Mouse (Mus musculus) left cerebral cortex, adult 2 months (tissue): ENCODE data around the gene Psenen. TPM values are rescaled to one million over a fixed set of nuclear protein-coding genes. Genes with fewer than 3 reads are reported as not detected.

Experiments used
- DNase-seq, 2 experiments: peaks; one replicate each; pipeline ENCODE4 v3.0.0; 2021 to 2022; ENCODE audit warnings: low spot score in 2 of 2, mixed read lengths in 1 of 2; ENCODE audit errors: extremely low spot score in 1 of 2
- H3K27ac ChIP-seq: fragments of 200-600 bp; 2 replicates; pipeline ENCODE4 v1.8.1; 2022
- H3K4me3 ChIP-seq: fragments of 200-600 bp; 2 replicates; pipeline ENCODE4 v1.8.1; 2022
- CTCF ChIP-seq: fragments of 200-600 bp; IDR thresholded peaks from 2 replicates; pipeline ENCODE4 v1.8.1; 2022; ENCODE audit warnings: antibody characterized with exemption, mild to moderate bottlenecking, moderate library complexity
- intact Hi-C: fragments of 180-260 bp; cut with DNase I; formaldehyde crosslinking; loops from one replicate; pipeline ENCODE4 v1.15.1; 2025
- long read RNA-seq, 2 experiments: library from polyadenylated mRNA; stranded (forward); transcript quantifications; one replicate each; pipeline ENCODE4 v2.0.0; 2021; ENCODE audit warnings: borderline mapping rate in 2 of 2
- total RNA-seq, 2 experiments: library from RNA; stranded (reverse); gene quantifications; 2 replicates each; pipeline ENCODE4 v1.2.3; 2021

Gene Psenen
- total RNA-seq: 10 to 100 TPM; 84.9 to 93.8 TPM
- long read RNA-seq, experiment 1, transcript Psenen-201 (4 exons, 708 nt): major isoform, 24 of 31 reads
- long read RNA-seq, experiment 1, partial matches to known transcripts: 0 of 31 reads
- long read RNA-seq, experiment 1, other reads (novel, unspliced or antisense): 3 of 31 reads
- long read RNA-seq, experiment 2, transcript Psenen-201 (4 exons, 708 nt): major isoform, 18 of 22 reads
- long read RNA-seq, experiment 2, partial matches to known transcripts: 0 of 22 reads
- long read RNA-seq, experiment 2, other reads (novel, unspliced or antisense): 1 of 22 reads

DNA sequence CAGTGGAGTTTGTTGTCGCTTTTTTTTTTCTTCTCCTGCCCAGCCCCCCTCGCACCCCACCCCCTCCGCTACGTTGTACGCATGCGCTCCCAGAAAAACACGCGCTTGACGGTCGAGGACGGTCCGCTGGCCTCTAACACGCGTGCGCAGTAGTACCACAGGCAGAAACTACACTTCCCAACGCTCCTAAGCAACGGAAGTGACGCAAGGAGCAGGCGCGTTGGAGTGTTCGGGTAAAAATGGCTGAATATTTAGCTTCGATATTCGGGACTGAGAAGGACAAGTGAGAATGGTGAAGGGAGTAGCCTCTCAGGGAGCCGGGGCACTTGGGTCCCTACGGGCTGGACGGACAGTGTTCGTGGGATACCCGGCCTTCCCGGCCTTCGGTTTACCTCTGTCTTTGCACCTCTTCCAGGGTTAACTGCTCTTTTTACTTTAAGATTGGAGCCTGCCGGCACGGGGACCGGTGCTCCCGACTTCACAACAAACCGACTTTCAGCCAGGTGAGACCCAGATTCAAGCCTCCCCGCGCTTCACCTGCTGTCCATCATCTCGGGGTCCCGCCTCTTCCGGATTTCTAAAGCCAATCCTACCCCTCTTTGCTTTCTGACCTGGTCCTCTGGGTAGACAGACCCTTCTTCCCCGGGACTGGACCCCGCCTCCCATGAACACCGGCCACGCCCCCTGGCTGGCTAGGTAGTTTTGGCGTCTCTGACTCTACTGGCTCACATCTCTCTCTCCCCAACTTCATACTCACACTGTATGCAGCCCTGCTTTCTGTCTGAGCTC, at the start of gene Psenen, which contains the start of the genes U2af1l4 and Gm49396:
Gene Psenen (minus strand): TSS at position 511 of the 789 bp plus-strand sequence.
Gene U2af1l4 (plus strand): TSS at position 185 of the 789 bp plus-strand sequence.
Gene Gm49396 (plus strand): TSS at position 228 of the 789 bp plus-strand sequence.
- Histone ChIP-seq H3K4me3 (peak within 1 kb of the TSS; percentile 76), H3K27ac (peak within 1 kb of the TSS; percentile 99)
- intact Hi-C loops: loop anchor here (2.0 kb wide), 1 partner anchor 25 kb away; the partner anchor contains the start of gene Kmt2b
- peak; percentile 92 to 94 for DNase-seq
- TF ChIP-seq CTCF: no peak

DNA sequence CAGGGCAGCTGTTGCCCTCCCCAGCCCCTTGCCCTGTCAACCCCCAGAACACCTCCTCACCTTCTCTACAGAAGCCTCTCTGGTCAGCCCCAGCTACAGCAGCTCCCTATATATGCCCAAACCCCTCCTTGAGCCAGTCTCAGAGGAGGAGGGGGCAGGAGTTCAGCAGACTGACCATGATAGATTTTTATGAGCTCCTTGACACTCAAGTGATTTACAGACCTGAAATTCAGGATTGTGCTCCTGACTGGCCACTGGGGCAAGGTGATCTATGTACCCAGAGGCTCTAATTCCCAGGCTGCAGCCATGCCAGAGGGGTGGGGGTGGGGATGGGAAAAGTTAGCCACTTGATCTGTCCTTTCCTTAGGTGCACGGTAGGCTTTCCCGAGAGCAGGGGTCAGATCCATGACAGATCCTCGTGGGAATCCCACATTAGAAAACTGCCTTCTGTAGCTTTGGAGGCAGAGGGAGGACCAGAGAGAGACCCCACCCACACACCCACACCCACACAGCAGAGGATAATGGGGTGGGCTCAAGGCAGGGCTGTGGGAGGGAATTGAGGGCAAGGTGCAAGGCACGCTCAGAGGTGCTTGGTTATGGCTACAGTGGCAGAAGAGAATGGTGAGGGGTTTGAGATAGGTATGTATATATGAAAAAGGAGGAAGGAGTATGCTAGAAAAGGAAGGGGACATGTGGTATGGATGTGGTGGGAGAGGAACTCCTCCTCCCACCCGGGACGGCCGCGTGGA, 49.4 kb upstream of the Psenen start, which contains the start of gene Upk1a:
Gene Upk1a (minus strand): TSS at position 194 of the 749 bp plus-strand sequence.
- no peak for TF ChIP-seq CTCF
- Histone ChIP-seq H3K27ac (no peak within 1 kb of the TSS), H3K4me3 (no peak within 1 kb of the TSS)
- no peak for DNase-seq
- intact Hi-C loops: no loop called here

DNA sequence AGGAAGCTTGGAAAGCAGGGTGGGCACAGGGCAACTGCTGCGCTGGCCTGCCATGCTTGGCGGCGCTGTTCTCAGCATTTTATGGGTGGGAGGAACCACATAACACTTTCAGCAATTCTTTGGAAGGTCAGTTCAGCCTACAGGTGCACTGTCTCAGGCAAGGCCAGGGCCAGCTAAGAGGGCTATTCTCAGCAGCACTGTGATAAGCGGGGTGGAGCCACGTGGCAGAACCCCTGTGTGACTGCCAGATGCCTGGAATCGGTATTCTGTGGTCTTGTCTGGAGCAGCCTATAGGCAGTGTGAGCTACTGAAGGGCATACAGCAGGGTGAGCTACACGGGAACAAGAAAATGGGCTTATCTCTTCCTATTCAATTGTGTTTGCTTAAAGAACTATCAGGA, 46.6 kb upstream of the Psenen start:
- intact Hi-C loops: no loop called here
- no peak for TF ChIP-seq CTCF
- H3K4me3 ChIP-seq: no peak overlapping the region

DNA sequence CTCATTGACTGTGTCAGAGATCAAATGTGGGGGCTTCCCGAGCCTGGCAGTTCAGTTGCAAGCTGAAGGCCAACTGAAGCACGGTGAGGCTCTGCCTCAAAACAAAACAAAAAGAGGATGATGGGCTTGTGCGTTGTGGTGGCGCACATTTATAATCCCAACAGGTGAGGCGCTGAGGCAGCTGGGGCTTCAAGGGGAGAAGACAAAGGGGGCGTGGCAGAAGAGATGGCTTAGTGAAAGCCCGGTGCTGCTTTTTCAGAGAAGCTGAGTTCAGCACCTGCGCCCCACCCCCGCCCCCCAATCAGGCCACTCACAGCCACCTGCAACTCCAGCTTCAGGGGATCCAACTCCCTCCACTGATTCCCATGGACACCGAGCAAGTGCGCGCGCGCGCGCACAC, 45.0 kb upstream of the Psenen start:
- Histone ChIP-seq H3K4me3 (no peak overlapping the region), H3K27ac (no peak overlapping the region)
- intact Hi-C loops: loop anchor here (2.0 kb wide), 1 partner anchor 20 kb away; the partner anchor contains the start of gene Kmt2b
- no peak for DNase-seq
- TF ChIP-seq CTCF: no peak

More for the DNA sequence above, 46.6 kb upstream of the Psenen start:
- no peak for DNase-seq
- H3K27ac ChIP-seq: no peak overlapping the region

DNA sequence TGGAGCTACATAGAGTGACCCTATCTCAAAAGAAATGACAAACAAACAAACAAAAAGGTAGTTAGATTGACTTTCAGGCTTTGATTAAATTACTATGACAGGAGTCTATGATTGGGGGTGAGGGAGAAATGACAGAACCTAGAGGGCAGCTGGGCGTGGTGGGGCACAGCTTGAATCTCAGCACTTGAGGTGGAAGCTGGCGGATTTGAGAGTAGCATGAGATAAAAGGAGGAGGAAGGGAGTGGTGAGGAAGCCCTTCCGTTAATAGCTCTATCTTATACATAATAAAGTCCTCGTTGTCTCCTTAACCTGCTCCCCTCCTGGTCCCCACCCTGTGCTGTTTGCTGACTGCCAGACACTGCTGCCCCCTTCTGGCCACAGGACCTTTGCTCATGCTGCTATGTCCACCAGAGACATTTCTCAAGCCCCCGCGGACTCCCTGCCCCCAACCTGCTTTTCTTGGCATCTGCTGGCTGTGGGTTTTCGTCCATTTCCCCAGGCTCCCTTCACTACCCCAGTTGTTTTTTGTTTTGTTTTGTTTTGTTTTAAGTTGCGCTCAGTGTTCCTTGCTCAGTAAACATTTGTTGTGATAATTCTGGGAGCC, 44.4 kb upstream of the Psenen start:
- no peak for DNase-seq
- intact Hi-C loops: loop anchor here (2.0 kb wide), 1 partner anchor 19 kb away; the partner anchor contains the start of gene Kmt2b
- Histone ChIP-seq H3K4me3 (no peak overlapping the region), H3K27ac (no peak overlapping the region)
- peak; percentile 54 for TF ChIP-seq CTCF

DNA sequence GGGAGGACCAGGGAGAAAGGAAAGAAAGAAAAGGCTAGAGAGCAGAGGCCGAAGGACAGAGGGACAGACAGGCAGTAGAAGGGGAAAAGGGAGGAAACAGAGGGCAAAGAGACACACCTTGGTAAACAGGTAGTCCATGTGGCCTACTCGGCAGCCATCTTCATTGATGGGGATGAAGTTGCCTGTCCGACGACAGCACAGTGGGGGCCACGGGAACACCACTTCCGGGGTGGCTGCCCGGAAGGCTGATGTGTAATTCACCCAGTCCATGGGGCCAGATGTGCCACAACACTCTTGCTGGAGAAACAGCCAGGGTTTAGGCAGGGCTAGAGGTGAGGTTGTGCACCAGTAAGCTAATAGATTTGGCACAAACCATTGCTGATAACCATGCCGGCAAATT, 41.5 kb upstream of the Psenen start:
- DNase-seq: no peak
- no peak overlapping the region for H3K27ac ChIP-seq
- no peak for TF ChIP-seq CTCF
- intact Hi-C loops: no loop called here
- no peak overlapping the region for H3K4me3 ChIP-seq

DNA sequence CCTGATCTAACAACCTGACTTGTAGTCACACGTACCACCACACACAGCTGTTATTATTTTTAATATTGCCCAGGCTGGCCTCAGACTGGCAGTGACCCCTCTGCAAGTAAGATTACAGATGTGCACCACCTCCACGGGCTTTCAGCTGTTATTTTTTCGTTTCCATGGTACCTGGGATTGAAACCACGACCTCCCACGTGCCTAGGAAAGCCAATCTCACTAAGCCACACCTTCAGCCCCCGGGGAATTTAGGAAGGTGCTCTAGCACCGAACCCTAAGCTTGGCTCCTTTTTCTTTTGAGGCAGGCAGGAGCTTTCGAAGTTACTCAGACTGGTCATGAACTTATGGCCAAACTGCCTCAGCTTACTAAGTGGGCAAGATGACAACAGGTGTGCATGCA, 41.0 kb upstream of the Psenen start:
- no peak for DNase-seq
- TF ChIP-seq CTCF: no peak
- Histone ChIP-seq H3K27ac (no peak overlapping the region), H3K4me3 (no peak overlapping the region)
- intact Hi-C loops: no loop called here

DNA sequence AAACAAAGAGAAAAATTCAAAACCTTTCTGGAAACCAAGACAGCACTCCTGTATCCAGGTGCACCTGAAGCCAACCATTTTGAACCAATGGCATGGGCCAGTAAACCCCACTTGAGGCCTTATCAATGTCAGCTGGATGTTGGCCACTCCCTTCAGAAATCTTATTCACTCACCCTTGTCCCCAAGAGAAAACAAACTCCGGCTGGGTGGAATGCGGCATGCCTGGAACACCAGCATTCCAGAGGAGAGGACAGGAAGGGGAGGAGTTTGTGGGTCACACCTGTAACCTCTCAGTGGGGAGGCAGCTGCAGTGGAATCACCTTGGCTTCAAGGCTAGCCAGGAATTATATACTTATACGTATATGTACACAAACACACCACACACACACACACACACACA, 39.2 kb upstream of the Psenen start:
- no peak for TF ChIP-seq CTCF
- H3K4me3 ChIP-seq: no peak overlapping the region

DNA sequence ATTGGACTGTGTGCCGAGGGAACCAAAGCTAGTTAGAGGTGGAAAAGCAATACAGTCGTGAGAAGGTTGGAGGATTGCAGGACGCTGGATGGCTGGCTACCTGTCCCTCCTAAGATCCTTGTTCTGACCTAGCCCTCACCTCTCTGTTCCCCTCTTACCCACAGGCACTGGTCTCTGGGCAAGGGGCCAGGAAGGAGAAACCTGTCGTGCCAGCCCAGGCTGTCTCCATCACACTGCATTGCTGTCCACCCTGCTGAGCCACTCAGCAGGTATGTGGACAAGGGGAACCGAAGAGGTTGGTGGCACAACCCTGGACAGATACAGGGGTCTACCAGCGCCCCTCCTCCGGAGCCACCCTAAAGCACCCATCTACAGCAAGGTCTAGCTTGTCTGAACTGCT, 37.2 kb upstream of the Psenen start:
- Histone ChIP-seq H3K4me3 (no peak overlapping the region), H3K27ac (no peak overlapping the region)
- no peak for TF ChIP-seq CTCF
- intact Hi-C loops: no loop called here
- no peak for DNase-seq

More for the DNA sequence above, 39.2 kb upstream of the Psenen start:
- H3K27ac ChIP-seq: no peak overlapping the region
- intact Hi-C loops: no loop called here
- DNase-seq: no peak

DNA sequence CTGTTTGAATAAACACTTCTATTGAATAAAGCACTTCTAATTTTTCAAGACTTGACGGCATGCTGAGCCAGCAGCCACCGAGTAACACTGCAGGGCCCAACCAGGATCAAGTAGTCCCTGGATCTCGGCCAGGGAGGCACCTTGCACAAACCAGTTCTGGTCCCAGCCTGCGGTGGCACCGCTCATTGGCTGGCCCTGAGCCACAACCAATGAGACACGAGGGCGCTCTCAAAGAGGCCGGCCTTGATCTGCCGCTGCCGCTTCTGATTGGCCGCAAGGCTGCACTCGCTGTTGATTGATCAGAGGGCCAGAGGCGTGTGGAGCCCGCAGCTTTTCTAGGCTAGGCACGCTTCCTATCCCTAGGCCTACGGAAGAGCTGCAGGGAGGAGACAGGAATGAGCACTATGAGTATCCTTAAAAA, 36.5 kb upstream of the Psenen start:
- intact Hi-C loops: loop anchor here (5.0 kb wide), 1 partner anchor 302 kb away; no protein-coding TSS in a partner anchor
- TF ChIP-seq CTCF: no peak
- DNase-seq: peak; percentile 83 to 86
- no peak overlapping the region for H3K27ac ChIP-seq
- no peak overlapping the region for H3K4me3 ChIP-seq

DNA sequence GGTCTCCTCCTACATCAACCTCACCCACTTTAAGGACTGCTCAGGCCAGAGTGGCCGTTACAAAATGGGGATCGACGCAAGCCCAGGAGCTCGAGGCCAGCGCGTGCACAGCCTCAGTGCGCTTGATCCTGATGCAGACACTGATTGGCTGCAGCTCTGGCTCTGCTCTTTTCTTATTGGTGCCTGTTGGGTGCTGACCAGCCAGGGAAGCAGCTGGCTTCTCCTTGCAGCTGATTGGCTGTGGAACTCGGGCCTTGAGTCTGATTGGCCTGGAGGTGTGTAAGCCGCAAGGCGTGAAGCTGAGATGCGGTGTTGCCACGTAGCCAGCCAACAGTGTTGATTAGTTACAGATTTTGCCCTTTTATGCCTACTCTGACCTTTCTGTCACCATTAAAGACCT, 35.4 kb upstream of the Psenen start, which contains the start of gene Zbtb32:
Gene Zbtb32 (minus strand): TSS at position 124 of the 400 bp plus-strand sequence.
- DNase-seq: no peak
- TF ChIP-seq CTCF: no peak
- intact Hi-C loops: loop anchor here (5.0 kb wide), 1 partner anchor 304 kb away; no protein-coding TSS in a partner anchor
- Histone ChIP-seq H3K27ac (no peak within 1 kb of the TSS), H3K4me3 (no peak within 1 kb of the TSS)
